ENCODE assay signal across 9 mouse cellular contexts in the genomic region with DNA sequence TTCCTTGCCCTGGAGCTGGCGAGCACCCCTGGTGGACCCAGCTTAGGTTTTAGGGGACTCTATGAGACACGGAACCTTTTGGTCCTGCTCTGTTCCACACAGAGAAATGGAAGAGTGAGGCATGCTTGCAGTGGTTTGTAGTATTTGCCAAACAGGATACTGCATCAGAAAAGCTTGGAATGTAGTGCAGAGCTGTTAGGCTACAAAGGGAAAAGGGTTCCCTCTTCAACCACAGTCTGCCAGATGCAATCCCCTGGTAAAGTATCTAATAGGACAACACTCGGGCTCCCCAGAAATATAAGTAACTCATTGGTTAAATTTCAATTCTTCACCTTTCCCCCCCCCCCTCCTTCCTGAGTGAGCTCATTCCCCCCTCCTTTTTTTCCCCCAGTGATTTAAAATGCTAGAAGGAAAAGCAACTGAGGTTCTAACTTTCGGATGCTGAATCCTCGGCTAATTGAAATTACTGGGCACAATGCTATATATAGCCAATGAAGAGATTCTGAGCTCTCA.
DNase-seq lines count a peak whose midpoint lies in the region; ATAC-seq lines count a peak whose summit lies in the region.
"Had no signal": no experiment of that assay in that cellular context is flagged by ENCODE, and none has a peak within 500 bp of the region (broad histone marks: within the 10 kb centered on the region; RNA-seq: fewer than 3 reads in every experiment).

No protein-coding gene starts in this region.

- no peaks in the 10 kb centered on the region for H3K9me3 ChIP-seq in heart, embryonic 11.5 days (replicated peaks; ENCODE audit: control insufficient read depth, low read length)
- H3K9me3 ChIP-seq in hindbrain, embryonic 15.5 days: no peaks in the 10 kb centered on the region
- no peaks in the 10 kb centered on the region for H3K9me3 ChIP-seq in midbrain, embryonic 14.5 days (ENCODE audit: control insufficient read depth, low read length)

- peak overlapping the region; percentile 61 for H3K4me2 ChIP-seq in heart, embryonic 11.5 days
- H3K4me2 ChIP-seq in hindbrain, embryonic 15.5 days: peak overlapping the region; percentile 73
- H3K4me2 ChIP-seq in midbrain, embryonic 14.5 days (ENCODE audit: low read length): peak overlapping the region; percentile 57

- no peak for ATAC-seq in heart, embryonic 11.5 days (replicated peaks; ENCODE audit: insufficient number of reproducible peaks, low FRiP score, low TSS enrichment)
- 0 out of 2 replicates have a peak, but pooled peaks have one; percentile 25 for ATAC-seq in hindbrain, embryonic 15.5 days (ENCODE audit: low FRiP score, low read depth)
- ATAC-seq in midbrain, embryonic 14.5 days (ENCODE audit: low FRiP score, low TSS enrichment): no peak
- ATAC-seq in megakaryocyte-erythroid progenitor cell, adult 5-6 weeks (replicated peaks; ENCODE audit: low FRiP score, low TSS enrichment, poor library complexity, severe bottlenecking): no peak
- ATAC-seq: lung, postnatal 0 days had no signal

- no peaks in the 10 kb centered on the region for H3K4me1 ChIP-seq in heart, embryonic 11.5 days (ENCODE audit: control insufficient read depth, insufficient read depth, low read length)
- peaks cover 16% of the 10 kb centered on the region; the same call in 1 of the 2 replicates for H3K4me1 ChIP-seq in hindbrain, embryonic 15.5 days (replicated peaks)
- H3K4me1 ChIP-seq in midbrain, embryonic 14.5 days (ENCODE audit: control insufficient read depth, insufficient read depth, low read length): 0 out of 2 replicates have a peak, but pooled peaks cover 7% of the 10 kb centered on the region

- peaks cover 6% of the 10 kb centered on the region; the same call in 1 of the 2 replicates for H3K27me3 ChIP-seq in heart, embryonic 11.5 days (ENCODE audit: control insufficient read depth, insufficient read depth, low read length)
- H3K27me3 ChIP-seq in hindbrain, embryonic 15.5 days: no peaks in the 10 kb centered on the region
- no peaks in the 10 kb centered on the region for H3K27me3 ChIP-seq in midbrain, embryonic 14.5 days (ENCODE audit: control insufficient read depth, insufficient read depth, low read length)

- DNase-seq in heart, postnatal 4 days: no peak
- DNase-seq in brain, adult 2 months (ENCODE audit: low read depth, low spot score): peak; percentile 67
- DNase-seq in midbrain, embryonic 14.5 days: no peak
- DNase-seq in lung, postnatal 10 days: no peak
- no peak for DNase-seq in cerebellum, adult 18-20 months

- WGBS in heart, embryonic 11.5 days (ENCODE audit: insufficient replicate concordance): 57% methylated on average over 5 of the region's 5 CpGs
- WGBS in hindbrain, embryonic 15.5 days: 51% methylated on average over 5 of the region's 5 CpGs
- WGBS in midbrain, embryonic 14.5 days: 49% methylated on average over 5 of the region's 5 CpGs

- H3K4me3 ChIP-seq in heart, embryonic 11.5 days (ENCODE audit: low read depth, low read length): peak overlapping the region; percentile 21; the same call in 1 of the 2 replicates
- H3K4me3 ChIP-seq in hindbrain, embryonic 15.5 days: peak overlapping the region; percentile 41
- H3K4me3 ChIP-seq in midbrain, embryonic 14.5 days (replicated peaks; ENCODE audit: low read depth, low read length): peak overlapping the region; percentile 44

- no peak overlapping the region for H3K27ac ChIP-seq in heart, embryonic 11.5 days (ENCODE audit: low read depth, low read length)
- H3K27ac ChIP-seq in hindbrain, embryonic 15.5 days (replicated peaks): peak overlapping the region; percentile 6
- peak overlapping the region; percentile 10; the same call in 1 of the 2 replicates for H3K27ac ChIP-seq in midbrain, embryonic 14.5 days (replicated peaks; ENCODE audit: low read depth, low read length)

- H3K36me3 ChIP-seq in heart, embryonic 11.5 days (ENCODE audit: control insufficient read depth, insufficient read depth, low read length): no peaks in the 10 kb centered on the region
- no peaks in the 10 kb centered on the region for H3K36me3 ChIP-seq in hindbrain, embryonic 15.5 days
- no peaks in the 10 kb centered on the region for H3K36me3 ChIP-seq in midbrain, embryonic 14.5 days (ENCODE audit: control insufficient read depth, insufficient read depth, low read length)

- H3K9ac ChIP-seq in heart, embryonic 11.5 days (ENCODE audit: low read depth, low read length): no peak overlapping the region
- H3K9ac ChIP-seq in hindbrain, embryonic 15.5 days: peak overlapping the region; percentile 40; the same call in 1 of the 2 replicates
- H3K9ac ChIP-seq in midbrain, embryonic 14.5 days (replicated peaks; ENCODE audit: low read length): peak overlapping the region; percentile 56
